ENCODE assay signal across 12 mouse cellular contexts in genomic region chr10:19551585-19551984, GRCm38 (mm10).
"Had no signal": no experiment of that assay in that cellular context is flagged by ENCODE, and none has a peak within 500 bp of the region (broad histone marks: within the 10 kb centered on the region; RNA-seq: fewer than 3 reads in every experiment).

No protein-coding gene starts in this region.

- ATAC-seq: midbrain, embryonic 13.5 days; midbrain, embryonic 15.5 days had no signal

- DNase-seq: lung, adult 18-20 months; lung, embryonic 14.5 days; lung, postnatal 10 days; lung, postnatal 4 days; right cerebral cortex, postnatal 25 days; right cerebral cortex, postnatal 4 days; spleen, adult 18-20 months; thymus, adult 18-20 months; thymus, postnatal 14 days; thymus, postnatal 36 days had no signal
